Mouse (Mus musculus): ENCODE data around the gene Tenm2. TPM values are rescaled to one million over a fixed set of nuclear protein-coding genes. Genes with fewer than 3 reads are reported as not detected.

Gene Tenm2
- polyA plus RNA-seq, 1 experiment: 0.61 TPM

GRCm38 (mm10) chr11:36443821-36444220 is 791.9 kb downstream of the Tenm2 start:
- TF ChIP-seq POLR2A (IDR thresholded peaks at IDR 0.05; ENCODE audit: low read depth, low read length): no peak
- no peak for TF ChIP-seq CTCF (conservative IDR thresholded peaks at IDR 0.05; ENCODE audit: insufficient read depth, insufficient read length, low read depth, low read length)
- H3K27me3 ChIP-seq (replicated peaks; ENCODE audit: control insufficient read depth, insufficient read depth, low read length): no peaks in the 10 kb centered on the region
- no peaks in the 10 kb centered on the region for H3K36me3 ChIP-seq (ENCODE audit: control insufficient read depth, insufficient read depth, low read length)
- no peaks in the 10 kb centered on the region for H3K4me1 ChIP-seq (ENCODE audit: control insufficient read depth, insufficient read depth, low read length)
- H3K4me3 ChIP-seq (ENCODE audit: insufficient read depth, low read depth, low read length): no peak overlapping the region
- H3K27ac ChIP-seq (ENCODE audit: insufficient read depth, low read depth, low read length): no peak overlapping the region
- DNase-seq: no peak
- WGBS: 88% methylated on average over 7 of the region's 7 CpGs

DNA sequence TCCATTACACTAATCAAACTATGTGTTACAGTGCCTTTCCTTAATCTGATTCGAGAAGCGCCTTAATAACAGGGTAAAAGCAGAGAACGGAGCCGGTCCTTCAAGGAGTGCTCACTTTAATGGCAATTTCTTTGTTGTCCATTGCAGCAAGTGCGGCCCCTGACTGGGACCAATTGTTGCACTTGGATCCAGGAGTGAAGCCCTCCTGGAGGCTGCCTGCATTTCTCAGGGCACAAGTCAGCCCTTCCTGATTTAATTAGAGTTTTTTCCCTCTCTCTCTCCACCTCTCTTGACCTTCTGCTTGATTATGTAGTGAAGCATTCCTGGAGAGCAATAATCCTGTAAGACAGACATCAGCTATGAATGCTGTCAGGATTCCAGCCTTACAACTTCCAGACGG is 794.0 kb downstream of the Tenm2 start:
- H3K4me1 ChIP-seq (ENCODE audit: control insufficient read depth, insufficient read depth, low read length): no peaks in the 10 kb centered on the region
- H3K27ac ChIP-seq (ENCODE audit: insufficient read depth, low read depth, low read length): no peak overlapping the region
- WGBS: 38% methylated on average over 6 of the region's 6 CpGs
- no peaks in the 10 kb centered on the region for H3K27me3 ChIP-seq (replicated peaks; ENCODE audit: control insufficient read depth, insufficient read depth, low read length)
- H3K4me3 ChIP-seq (ENCODE audit: insufficient read depth, low read depth, low read length): no peak overlapping the region
- no peak for DNase-seq
- H3K36me3 ChIP-seq (ENCODE audit: control insufficient read depth, insufficient read depth, low read length): no peaks in the 10 kb centered on the region
- TF ChIP-seq CTCF (conservative IDR thresholded peaks at IDR 0.05; ENCODE audit: insufficient read depth, insufficient read length, low read depth, low read length) (no peak), POLR2A (IDR thresholded peaks at IDR 0.05; ENCODE audit: low read depth, low read length) (no peak)

- TF ChIP-seq CTCF (conservative IDR thresholded peaks at IDR 0.05; ENCODE audit: insufficient read depth, insufficient read length, low read depth, low read length) (no peak), POLR2A (IDR thresholded peaks at IDR 0.05; ENCODE audit: low read depth, low read length) (no peak)
- Histone ChIP-seq H3K36me3 (ENCODE audit: control insufficient read depth, insufficient read depth, low read length) (no peaks in the 10 kb centered on the region), H3K4me3 (ENCODE audit: insufficient read depth, low read depth, low read length) (no peak overlapping the region), H3K27me3 (replicated peaks; ENCODE audit: control insufficient read depth, insufficient read depth, low read length) (no peaks in the 10 kb centered on the region), H3K4me1 (ENCODE audit: control insufficient read depth, insufficient read depth, low read length) (no peaks in the 10 kb centered on the region), H3K27ac (ENCODE audit: insufficient read depth, low read depth, low read length) (no peak overlapping the region)
- 49% methylated on average over 8 of the region's 8 CpGs for WGBS
- no peak for DNase-seq
Observed at GRCm38 (mm10) chr11:36436251-36436650, 799.5 kb downstream of the Tenm2 start.

GRCm38 (mm10) chr11:36428947-36429346 is 806.8 kb downstream of the Tenm2 start:
- Histone ChIP-seq H3K36me3 (ENCODE audit: control insufficient read depth, insufficient read depth, low read length) (no peaks in the 10 kb centered on the region), H3K27me3 (replicated peaks; ENCODE audit: control insufficient read depth, insufficient read depth, low read length) (no peaks in the 10 kb centered on the region), H3K4me1 (ENCODE audit: control insufficient read depth, insufficient read depth, low read length) (no peaks in the 10 kb centered on the region), H3K27ac (ENCODE audit: insufficient read depth, low read depth, low read length) (no peak overlapping the region), H3K4me3 (ENCODE audit: insufficient read depth, low read depth, low read length) (no peak overlapping the region)
- 30% methylated on average over 5 of the region's 5 CpGs for WGBS
- TF ChIP-seq POLR2A (IDR thresholded peaks at IDR 0.05; ENCODE audit: low read depth, low read length) (no peak), CTCF (conservative IDR thresholded peaks at IDR 0.05; ENCODE audit: insufficient read depth, insufficient read length, low read depth, low read length) (no peak)
- peak; percentile 1 for DNase-seq

DNA sequence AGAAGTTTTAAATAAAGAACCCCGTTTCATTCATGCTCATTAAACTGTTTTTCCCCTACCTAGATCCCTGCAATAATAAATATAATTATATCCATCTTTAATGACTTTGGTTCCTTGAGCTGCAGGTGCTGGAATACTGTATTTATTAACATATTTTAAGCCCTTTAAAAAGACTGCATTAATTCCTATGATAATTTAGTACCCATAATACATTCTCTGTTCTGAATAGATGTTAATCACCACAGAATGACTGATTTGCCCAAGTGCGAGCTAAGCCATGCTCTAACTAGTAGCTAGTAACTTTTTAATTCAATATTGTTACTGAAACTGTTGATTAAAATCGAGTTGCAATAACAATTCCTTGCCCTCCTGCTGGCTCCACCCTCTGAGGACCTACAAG is 810.8 kb downstream of the Tenm2 start:
- TF ChIP-seq CTCF (conservative IDR thresholded peaks at IDR 0.05; ENCODE audit: insufficient read depth, insufficient read length, low read depth, low read length): no peak
- TF ChIP-seq POLR2A (IDR thresholded peaks at IDR 0.05; ENCODE audit: low read depth, low read length): no peak
- Histone ChIP-seq H3K27ac (ENCODE audit: insufficient read depth, low read depth, low read length) (no peak overlapping the region), H3K27me3 (replicated peaks; ENCODE audit: control insufficient read depth, insufficient read depth, low read length) (no peaks in the 10 kb centered on the region), H3K36me3 (ENCODE audit: control insufficient read depth, insufficient read depth, low read length) (no peaks in the 10 kb centered on the region), H3K4me1 (ENCODE audit: control insufficient read depth, insufficient read depth, low read length) (no peaks in the 10 kb centered on the region), H3K4me3 (ENCODE audit: insufficient read depth, low read depth, low read length) (no peak overlapping the region)
- DNase-seq: no peak
- WGBS: 62% methylated on average over 3 of the region's 3 CpGs

DNA sequence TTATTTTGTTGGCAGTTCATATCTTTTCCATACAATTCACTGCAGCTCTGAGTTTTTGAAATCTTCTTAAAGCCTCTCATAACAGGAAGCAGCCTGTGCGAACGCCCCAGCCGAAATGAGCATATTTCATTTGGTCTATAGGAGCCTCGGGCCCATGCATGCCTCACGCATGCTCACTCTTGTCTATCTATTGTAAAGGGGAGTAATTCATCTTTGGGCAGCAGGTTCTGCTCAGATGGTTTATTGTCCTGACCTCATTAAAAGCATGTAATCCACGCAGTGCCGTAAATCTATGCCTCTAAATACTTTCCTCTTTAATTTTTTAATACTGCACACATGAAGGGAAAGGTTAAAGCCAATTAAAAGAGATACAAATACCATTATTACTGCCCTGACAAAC is 815.7 kb downstream of the Tenm2 start:
- 73% methylated on average over 7 of the region's 7 CpGs for WGBS
- no peak for TF ChIP-seq POLR2A (IDR thresholded peaks at IDR 0.05; ENCODE audit: low read depth, low read length)
- Histone ChIP-seq H3K36me3 (ENCODE audit: control insufficient read depth, insufficient read depth, low read length) (no peaks in the 10 kb centered on the region), H3K27ac (ENCODE audit: insufficient read depth, low read depth, low read length) (no peak overlapping the region), H3K4me1 (ENCODE audit: control insufficient read depth, insufficient read depth, low read length) (no peaks in the 10 kb centered on the region), H3K4me3 (ENCODE audit: insufficient read depth, low read depth, low read length) (no peak overlapping the region), H3K27me3 (replicated peaks; ENCODE audit: control insufficient read depth, insufficient read depth, low read length) (no peaks in the 10 kb centered on the region)
- DNase-seq: no peak

DNA sequence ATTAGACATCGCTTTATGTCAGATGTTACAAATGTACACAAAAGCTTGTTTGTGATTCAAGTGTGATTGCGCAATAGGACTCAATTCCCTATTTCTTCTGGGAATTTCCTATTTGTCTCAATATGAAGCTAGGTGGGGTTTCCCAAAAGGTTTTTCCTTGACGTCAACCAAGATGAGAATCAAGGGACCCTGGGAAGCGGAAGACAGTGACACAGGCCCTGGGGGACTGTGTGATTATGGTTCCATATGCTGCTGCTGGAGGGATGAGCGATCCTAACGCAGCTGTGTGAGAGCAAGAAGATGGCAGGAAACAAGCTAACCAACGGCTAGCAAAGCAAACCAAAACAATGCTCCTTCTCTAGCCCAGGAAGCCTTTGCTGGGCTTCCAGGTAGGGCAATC is 820.5 kb downstream of the Tenm2 start:
- no peak for TF ChIP-seq CTCF (conservative IDR thresholded peaks at IDR 0.05; ENCODE audit: insufficient read depth, insufficient read length, low read depth, low read length)
- TF ChIP-seq POLR2A (IDR thresholded peaks at IDR 0.05; ENCODE audit: low read depth, low read length): no peak
- WGBS: 85% methylated on average over 7 of the region's 7 CpGs
- Histone ChIP-seq H3K27ac (ENCODE audit: insufficient read depth, low read depth, low read length) (no peak overlapping the region), H3K27me3 (replicated peaks; ENCODE audit: control insufficient read depth, insufficient read depth, low read length) (no peaks in the 10 kb centered on the region), H3K36me3 (ENCODE audit: control insufficient read depth, insufficient read depth, low read length) (no peaks in the 10 kb centered on the region), H3K4me1 (ENCODE audit: control insufficient read depth, insufficient read depth, low read length) (no peaks in the 10 kb centered on the region), H3K4me3 (ENCODE audit: insufficient read depth, low read depth, low read length) (no peak overlapping the region)
- DNase-seq: no peak

DNA sequence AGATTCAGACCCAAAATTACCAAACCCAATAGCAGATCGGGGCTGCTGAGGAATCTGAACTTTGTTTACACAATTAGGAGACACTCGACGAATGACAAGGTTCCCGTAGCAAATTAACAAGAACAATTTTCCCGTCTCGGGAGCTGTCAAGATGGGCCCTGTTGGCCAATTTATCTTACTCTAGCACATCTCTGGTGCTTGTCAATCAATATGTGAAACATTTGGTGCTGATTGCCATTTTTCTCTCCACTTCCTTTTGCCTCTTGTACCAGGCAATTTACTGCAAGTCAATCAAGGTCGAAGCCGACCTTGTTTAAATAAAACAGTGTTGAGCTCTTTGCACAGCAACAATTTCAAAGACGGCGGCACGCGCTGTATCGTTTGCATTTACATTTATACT is 824.9 kb downstream of the Tenm2 start:
- no peak overlapping the region for H3K4me3 ChIP-seq (ENCODE audit: insufficient read depth, low read depth, low read length)
- DNase-seq: peak; percentile 14
- no peaks in the 10 kb centered on the region for H3K36me3 ChIP-seq (ENCODE audit: control insufficient read depth, insufficient read depth, low read length)
- WGBS: 62% methylated on average over 13 of the region's 13 CpGs
- H3K27ac ChIP-seq (ENCODE audit: insufficient read depth, low read depth, low read length): no peak overlapping the region
- H3K4me1 ChIP-seq (ENCODE audit: control insufficient read depth, insufficient read depth, low read length): no peaks in the 10 kb centered on the region
- TF ChIP-seq POLR2A (IDR thresholded peaks at IDR 0.05; ENCODE audit: low read depth, low read length): no peak
- TF ChIP-seq CTCF (conservative IDR thresholded peaks at IDR 0.05; ENCODE audit: insufficient read depth, insufficient read length, low read depth, low read length): no peak
- no peaks in the 10 kb centered on the region for H3K27me3 ChIP-seq (replicated peaks; ENCODE audit: control insufficient read depth, insufficient read depth, low read length)

Measured in kidney, adult 2 months (tissue).